Mouse (Mus musculus): ENCODE data around the gene Mpo. TPM values are rescaled to one million over a fixed set of nuclear protein-coding genes. Genes with fewer than 3 reads are reported as not detected.

Mpo gene
- total RNA-seq, 2 experiments from 2014 or later, result 0.34 to 0.93 TPM

Small RNAs within 50 kb of the gene (microRNA-seq; reads per million reads assigned to microRNA genes)
- gene Mir142, result not detected
- not detected for gene Mir142b

Other genes starting within 250 kb of the Mpo start
- not detected for gene Gm11492, start 226.9 kb upstream of the Mpo start, total RNA-seq (2021)
- 10 to 100 TPM; 59.0 to 78.8 TPM for gene Sept4, start 224.7 kb upstream of the Mpo start, total RNA-seq (2021)
- gene Mtmr4, start 201.4 kb upstream of the Mpo start, total RNA-seq (2021), result 10 to 100 TPM; 21.5 to 22.4 TPM
- under 1 TPM; 0.10 to 0.17 TPM for gene Hsf5, start 176.4 kb upstream of the Mpo start, total RNA-seq (2021)
- under 1 TPM; 0.17 to 0.29 TPM for gene Rnf43, start 130.9 kb upstream of the Mpo start, total RNA-seq (2021)
- gene Supt4a, start 56.0 kb upstream of the Mpo start, total RNA-seq (2021), result 10 to 100 TPM; 52.1 to 55.5 TPM
- under 1 TPM; 0.18 to 0.39 TPM for gene Tspoap1, start 33.0 kb upstream of the Mpo start, total RNA-seq (2021)
- not detected for gene Lpo, start 34.7 kb downstream of the Mpo start, total RNA-seq (2021)
- 1 to 10 TPM; 5.3 to 6.6 TPM for gene Mks1, start 59.6 kb downstream of the Mpo start, total RNA-seq (2021)
- gene Epx, start 82.0 kb downstream of the Mpo start, total RNA-seq (2021), result not detected
- not detected for gene Olfr462, start 98.7 kb downstream of the Mpo start, total RNA-seq (2021)
- not detected for gene Olfr463, start 103.8 kb downstream of the Mpo start, total RNA-seq (2021)
- not detected for gene Olfr464, start 127.4 kb downstream of the Mpo start, total RNA-seq (2021)
- 100 to 1,000 TPM; 113 to 114 TPM for gene Dynll2, start 194.0 kb downstream of the Mpo start, total RNA-seq (2021)

Measured in gastrocnemius, postnatal 4 days (tissue).